Mouse (Mus musculus) regulatory T cell (primary cell): ENCODE data around the gene Cyp4f39.
"Not testable (repeated sequence)": the region's sequence is repeated elsewhere in the genome, so short reads cannot be mapped to it uniquely, and the experiment has no call there.

ENCODE experiments used
- in situ Hi-C: fragments of 300-600 bp; cut with MboI, MseI; formaldehyde crosslinking; loops from one replicate; pipeline ENCODE4 v1.15.1; 2025; ENCODE audit warnings: high pct_unique_total_duplicates

The Cyp4f39 gene

DNA sequence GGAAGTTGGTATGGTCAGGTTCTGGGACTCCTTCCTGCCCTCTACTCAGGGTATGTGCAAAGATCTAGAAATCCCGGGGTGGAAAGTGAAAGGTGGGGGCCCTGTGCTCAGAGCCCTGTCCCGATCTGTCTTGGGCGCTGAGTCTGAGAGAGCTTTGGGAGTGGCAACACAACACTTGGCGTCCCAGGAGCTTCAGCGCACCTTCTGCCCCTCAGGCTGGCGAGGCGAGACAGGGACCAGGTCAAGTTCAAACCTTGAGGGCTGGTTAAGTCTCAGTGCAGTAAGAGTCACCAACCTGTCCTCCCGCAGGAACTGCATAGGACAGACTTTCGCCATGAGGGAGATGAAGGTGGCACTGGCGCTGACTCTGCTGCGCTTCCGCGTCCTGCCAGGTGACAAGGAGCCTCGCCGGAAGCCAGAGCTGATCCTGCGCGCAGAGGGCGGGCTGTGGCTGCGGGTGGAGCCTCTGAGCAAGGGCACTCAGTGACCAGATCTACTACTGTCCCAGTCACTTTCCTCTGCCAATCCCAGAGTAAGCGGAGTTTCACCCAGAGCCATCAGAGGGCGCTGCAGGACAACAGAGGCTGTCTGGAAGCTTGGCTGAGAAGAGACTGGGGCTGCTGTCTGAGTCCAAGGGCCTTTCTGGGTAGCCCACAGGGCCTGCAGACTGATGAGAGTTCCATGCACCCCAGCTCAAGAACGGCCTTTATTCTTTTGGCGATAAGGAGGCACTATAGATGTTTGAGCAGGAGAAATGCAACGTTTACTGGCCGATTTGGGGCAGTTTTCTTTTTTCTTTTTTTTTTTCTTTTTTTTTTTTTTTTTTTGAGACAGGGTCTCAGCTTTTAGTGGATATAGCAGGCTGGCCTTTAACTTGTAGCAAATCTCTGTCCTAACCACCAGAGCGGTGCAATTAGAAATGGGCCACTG is 76.2 kb downstream of the Cyp4f39 start:
- in situ Hi-C loops = no loop called here

DNA sequence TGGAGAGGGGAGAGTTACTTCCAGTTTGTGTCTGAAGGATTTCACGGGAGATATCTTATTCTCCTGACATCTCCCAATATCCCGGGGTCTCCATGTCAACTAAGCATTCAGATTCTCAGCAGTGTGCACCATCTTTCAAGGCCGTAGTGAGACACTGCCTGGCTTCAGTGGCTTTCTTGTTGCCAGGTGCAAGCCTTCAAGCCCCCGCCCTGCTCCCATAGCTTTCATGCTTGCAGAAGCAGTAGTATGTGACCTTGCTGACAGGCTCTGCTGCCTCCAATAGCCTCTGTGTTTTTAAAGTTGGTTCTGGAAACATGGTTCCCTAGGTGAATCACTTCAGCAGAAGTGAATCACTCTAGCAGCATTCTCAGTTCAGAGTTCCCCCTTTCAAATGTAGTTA is 79.8 kb downstream of the Cyp4f39 start:
- in situ Hi-C loops = not testable (repeated sequence)

DNA sequence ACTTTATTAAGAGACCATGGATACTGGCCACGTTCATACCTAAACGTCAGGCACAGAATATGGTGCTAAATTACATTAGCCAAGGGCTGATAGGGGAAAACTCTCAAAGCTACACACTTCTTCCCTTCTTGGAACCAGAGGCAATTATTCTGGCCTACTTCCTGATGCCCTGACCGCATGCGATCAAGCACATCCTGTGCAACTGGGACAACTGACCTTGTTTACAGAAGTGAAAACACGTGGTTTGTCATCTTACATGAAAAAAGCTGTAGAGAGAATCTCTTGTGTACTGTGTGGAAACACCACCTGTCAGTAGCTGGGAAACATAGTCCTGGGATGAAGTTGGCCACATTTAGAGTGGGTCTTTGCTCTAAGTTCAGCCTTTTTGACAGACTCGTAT is 81.5 kb downstream of the Cyp4f39 start:
- in situ Hi-C loops = no loop called here

DNA sequence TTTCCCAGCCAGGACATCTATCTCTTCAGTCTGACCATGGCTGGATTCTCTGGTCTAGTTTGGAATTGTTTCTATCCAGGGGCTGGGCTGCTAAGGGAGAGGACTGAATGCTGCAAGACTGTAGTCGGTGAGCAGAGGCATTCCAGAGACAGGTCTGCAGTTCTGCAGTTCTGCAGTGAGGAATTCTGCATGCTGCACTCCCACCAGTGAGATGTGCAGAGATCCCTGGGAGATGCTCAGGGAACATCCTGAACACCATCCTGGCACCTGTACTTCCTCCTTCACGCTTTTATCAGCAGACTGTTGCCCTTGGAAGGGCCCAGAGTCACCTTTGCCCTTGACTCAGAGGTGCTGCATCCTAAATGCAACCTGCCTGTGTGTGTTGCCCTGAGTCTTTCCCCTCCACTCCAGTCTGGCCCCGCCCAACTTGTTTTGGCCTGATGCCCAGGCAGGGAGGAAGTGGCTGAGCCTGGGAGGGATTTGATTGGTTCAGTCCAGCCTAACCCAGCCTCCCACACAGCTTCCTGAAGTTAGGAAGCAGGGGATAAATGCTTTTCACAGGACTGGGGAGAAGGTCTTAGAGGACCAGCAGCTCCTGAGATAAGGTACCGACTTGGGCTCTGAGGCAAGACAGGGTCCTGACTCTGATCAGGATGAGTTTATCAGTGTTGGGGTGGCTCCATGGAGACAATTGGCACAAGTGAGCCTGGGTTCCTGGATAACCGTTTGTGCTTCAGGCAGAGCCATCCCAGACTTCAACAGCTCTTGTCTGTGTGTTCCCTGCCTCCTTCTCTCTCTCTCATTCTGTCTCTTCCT is 83.7 kb downstream of the Cyp4f39 start, which contains the start of gene Cyp4f16:
Cyp4f16 (plus strand) TSS at position 508 of the 816 bp plus-strand sequence.
- in situ Hi-C loops = not testable (repeated sequence)

DNA sequence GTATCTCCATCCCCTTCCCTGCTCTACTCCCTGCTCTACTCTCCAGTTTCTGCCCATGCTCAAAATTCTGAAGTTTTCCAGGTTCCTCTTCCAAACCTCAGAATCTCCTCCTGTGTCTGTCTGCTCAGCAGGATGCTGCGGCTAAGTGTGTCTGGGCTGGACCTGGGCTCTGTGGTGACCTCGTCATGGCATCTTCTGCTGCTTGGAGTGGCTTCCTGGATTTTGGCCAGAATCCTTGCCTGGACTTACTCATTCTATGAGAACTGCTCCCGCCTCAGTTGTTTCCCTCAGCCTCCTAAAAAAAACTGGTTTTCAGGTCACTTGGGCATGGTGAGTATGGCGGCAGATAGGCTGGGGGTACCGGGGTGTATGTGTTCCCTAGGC is 84.3 kb downstream of the Cyp4f39 start:
- in situ Hi-C loops = no loop called here
